Mouse (Mus musculus): Measurements from ENCODE around the gene Bnip3. TPM values are rescaled to one million over a fixed set of nuclear protein-coding genes. Genes with fewer than 3 reads are reported as not detected.

Bnip3 gene
- total and polyA plus RNA-seq, 3 experiments, result 20.8 to 294 (median 102) TPM

GRCm38 (mm10) chr7:138957106-138957505 lies 47.8 kb upstream of the Bnip3 start:
- no peak overlapping the region for H3K27ac ChIP-seq (ENCODE audit: insufficient read depth, low read depth)
- H3K36me3 ChIP-seq (replicated peaks in 1 of 2; ENCODE audit: control insufficient read depth in 1 of 2, insufficient read depth in 1 of 2, low read length in 1 of 2), result no peaks in the 10 kb centered on the region
- no peaks in the 10 kb centered on the region for H3K9me3 ChIP-seq (replicated peaks; ENCODE audit: low read length)
- no peak overlapping the region for H3K9ac ChIP-seq (ENCODE audit: insufficient read depth, low read depth)
- no peak overlapping the region for H3K4me3 ChIP-seq (replicated peaks in 1 of 3; ENCODE audit: low read depth in 2 of 3, low read length in 2 of 3, poor library complexity in 1 of 3)
- H3K27me3 ChIP-seq (replicated peaks), result peaks cover 77% of the 10 kb centered on the region
- no peaks in the 10 kb centered on the region for H3K4me1 ChIP-seq (ENCODE audit: control insufficient read depth in 1 of 2, insufficient read depth in 2 of 2)
- dilution Hi-C loops (cut with MboI; ENCODE audit: extremely low pct_ligation_motif_present, extremely low pct_unique_long_range_greater_than_20kb, low sequenced_read_pairs) (no loop called here), in situ Hi-C loops (cut with MboI; ENCODE audit: low pct_ligation_motif_present, low pct_unique_long_range_greater_than_20kb, low sequenced_read_pairs) (no loop called here)
- no peaks in the 10 kb centered on the region for H3K79me2 ChIP-seq (replicated peaks; ENCODE audit: control insufficient read depth, extremely low read depth, insufficient read depth, poor library complexity, severe bottlenecking)
- TF ChIP-seq ETS1 (conservative IDR thresholded peaks at IDR 0.05; ENCODE audit: low read depth, low read length) (no peak), MEF2A (IDR thresholded peaks at IDR 0.05; ENCODE audit: borderline replicate concordance, low read depth, low read length) (no peak), PAX5 (IDR thresholded peaks at IDR 0.05; ENCODE audit: low read length) (no peak), POLR2A (IDR thresholded peaks at IDR 0.05; ENCODE audit: low read depth, low read length) (no peak), ZMIZ1 (IDR thresholded peaks at IDR 0.05; ENCODE audit: low read depth, low read length) (no peak), BHLHE40 (IDR thresholded peaks at IDR 0.05; ENCODE audit: low read depth, low read length) (no peak), NELFE (IDR thresholded peaks at IDR 0.05; ENCODE audit: low read depth, low read length) (no peak), ELF1 (IDR thresholded peaks at IDR 0.05; ENCODE audit: low read depth, low read length) (no peak), MAZ (IDR thresholded peaks at IDR 0.05; ENCODE audit: low read depth, low read length) (no peak), KAT2A (IDR thresholded peaks at IDR 0.05; ENCODE audit: insufficient replicate concordance, low read length) (no peak), RCOR1 (conservative IDR thresholded peaks at IDR 0.05; ENCODE audit: low read depth, low read length) (no peak), MYC (IDR thresholded peaks at IDR 0.05; ENCODE audit: low read depth, low read length) (no peak), ZNF384 (IDR thresholded peaks at IDR 0.05; ENCODE audit: low read depth, low read length) (no peak), MXI1 (IDR thresholded peaks at IDR 0.05; ENCODE audit: low read depth, low read length) (no peak), CHD2 (IDR thresholded peaks at IDR 0.05; ENCODE audit: low read length) (no peak), ZKSCAN1 (IDR thresholded peaks at IDR 0.05; ENCODE audit: borderline replicate concordance, low read depth, low read length) (no peak), USF1 (IDR thresholded peaks at IDR 0.05; ENCODE audit: low read depth, low read length) (no peak), HCFC1 (IDR thresholded peaks at IDR 0.05; ENCODE audit: low read depth, low read length) (no peak)
- no peak for DNase-seq (ENCODE audit: extremely low read depth)
- H3K4me2 ChIP-seq (ENCODE audit: insufficient read depth, low read depth, poor library complexity, severe bottlenecking), result no peak overlapping the region

GRCm38 (mm10) chr7:138955787-138956186 lies 46.5 kb upstream of the Bnip3 start:
- Histone ChIP-seq H3K4me1 (ENCODE audit: control insufficient read depth in 1 of 2, insufficient read depth in 2 of 2) (no peaks in the 10 kb centered on the region), H3K4me2 (ENCODE audit: insufficient read depth, low read depth, poor library complexity, severe bottlenecking) (no peak overlapping the region), H3K36me3 (replicated peaks in 1 of 2; ENCODE audit: control insufficient read depth in 1 of 2, insufficient read depth in 1 of 2, low read length in 1 of 2) (no peaks in the 10 kb centered on the region), H3K9me3 (replicated peaks; ENCODE audit: low read length) (no peaks in the 10 kb centered on the region), H3K9ac (ENCODE audit: insufficient read depth, low read depth) (no peak overlapping the region), H3K79me2 (replicated peaks; ENCODE audit: control insufficient read depth, extremely low read depth, insufficient read depth, poor library complexity, severe bottlenecking) (no peaks in the 10 kb centered on the region), H3K27ac (ENCODE audit: insufficient read depth, low read depth) (no peak overlapping the region), H3K27me3 (replicated peaks) (peaks cover 68% of the 10 kb centered on the region), H3K4me3 (replicated peaks in 1 of 3; ENCODE audit: low read depth in 2 of 3, low read length in 2 of 3, poor library complexity in 1 of 3) (no peak overlapping the region)
- dilution Hi-C loops (cut with MboI; ENCODE audit: extremely low pct_ligation_motif_present, extremely low pct_unique_long_range_greater_than_20kb, low sequenced_read_pairs) (no loop called here), in situ Hi-C loops (cut with MboI; ENCODE audit: low pct_ligation_motif_present, low pct_unique_long_range_greater_than_20kb, low sequenced_read_pairs) (no loop called here)
- no peak for TF ChIP-seq GABPA (IDR thresholded peaks at IDR 0.05; ENCODE audit: insufficient replicate concordance, low read depth, low read length)
- no peak for TF ChIP-seq TCF12 (IDR thresholded peaks at IDR 0.05; ENCODE audit: low read depth, low read length)
- TF ChIP-seq MAX (IDR thresholded peaks at IDR 0.05; ENCODE audit: low read length), result no peak
- TF ChIP-seq KAT2A (IDR thresholded peaks at IDR 0.05; ENCODE audit: insufficient replicate concordance, low read length), result no peak
- TF ChIP-seq ZNF384 (IDR thresholded peaks at IDR 0.05; ENCODE audit: low read depth, low read length), result no peak
- TF ChIP-seq UBTF (IDR thresholded peaks at IDR 0.05; ENCODE audit: low read depth, low read length), result no peak
- DNase-seq (ENCODE audit: extremely low read depth), result no peak

Data from CH12.LX (cell line).